Mouse (Mus musculus): ENCODE results near the gene Gas6.

Gas6 gene

DNA sequence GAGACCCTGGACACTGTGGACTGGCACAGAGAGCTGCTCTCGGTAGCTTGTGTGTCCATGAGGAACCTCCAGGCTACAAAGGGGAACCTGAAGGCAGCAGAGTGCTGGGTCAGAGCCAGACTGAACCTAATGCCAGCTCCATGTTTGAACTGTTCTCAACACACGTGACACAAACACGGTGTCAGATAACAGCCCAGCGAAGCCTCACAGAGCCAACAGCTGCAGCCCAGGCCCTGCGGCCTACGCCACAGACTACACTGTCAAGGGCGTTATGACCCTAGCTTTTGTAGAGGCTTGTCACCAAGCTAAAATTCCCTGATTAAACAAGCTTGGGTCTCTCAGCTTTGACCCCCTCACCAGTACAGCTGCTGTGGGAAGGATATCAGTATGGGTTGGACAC lies 22.0 kb downstream of the Gas6 start:
- in situ Hi-C loops (cut with MboI; ENCODE audit: low pct_unique_long_range_greater_than_20kb in 1 of 2, low sequenced_read_pairs in 2 of 2, unreplicated experiment in 1 of 2) = no loop called here

DNA sequence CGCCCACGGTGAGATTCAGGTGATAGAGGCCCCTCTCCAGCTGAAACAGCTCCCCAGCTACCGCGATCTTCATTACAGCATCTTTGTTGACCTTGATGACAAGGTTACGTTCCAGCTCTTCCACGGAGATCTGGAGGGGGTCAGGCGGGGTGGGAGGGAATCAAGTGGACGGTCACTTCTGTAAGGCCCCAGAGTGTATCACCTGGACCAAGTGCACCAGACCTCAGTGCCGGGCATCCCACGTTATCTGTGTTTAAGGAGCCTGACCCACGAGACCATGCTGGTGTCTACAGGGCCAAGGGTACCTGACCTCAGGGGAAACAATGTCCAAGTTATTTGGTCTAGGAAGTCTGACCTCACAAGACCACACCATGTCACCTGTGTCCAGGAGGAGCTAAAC lies 22.8 kb downstream of the Gas6 start:
- in situ Hi-C loops (cut with MboI; ENCODE audit: low pct_unique_long_range_greater_than_20kb in 1 of 2, low sequenced_read_pairs in 2 of 2, unreplicated experiment in 1 of 2) = no loop called here

DNA sequence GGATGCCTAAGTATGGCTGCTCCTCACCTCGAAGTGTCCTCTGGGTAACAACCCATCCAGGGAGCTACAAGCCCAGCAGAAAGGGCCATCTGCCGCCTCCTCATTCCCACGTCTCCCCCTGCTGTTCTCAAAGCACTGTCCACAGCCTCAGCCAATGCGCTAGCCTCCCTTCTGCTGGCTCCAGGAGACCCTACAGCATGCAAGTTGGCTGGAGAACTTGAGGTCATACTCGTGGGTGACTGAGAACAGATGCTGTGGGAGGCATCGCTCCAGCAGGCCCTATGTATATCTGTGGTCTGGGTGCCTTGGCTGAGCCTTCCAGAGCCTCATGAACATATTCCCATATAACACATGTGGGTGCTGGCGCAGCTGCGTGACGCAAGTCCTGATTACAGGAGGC lies 25.6 kb downstream of the Gas6 start:
- in situ Hi-C loops (cut with MboI; ENCODE audit: low pct_unique_long_range_greater_than_20kb in 1 of 2, low sequenced_read_pairs in 2 of 2, unreplicated experiment in 1 of 2) = no loop called here

DNA sequence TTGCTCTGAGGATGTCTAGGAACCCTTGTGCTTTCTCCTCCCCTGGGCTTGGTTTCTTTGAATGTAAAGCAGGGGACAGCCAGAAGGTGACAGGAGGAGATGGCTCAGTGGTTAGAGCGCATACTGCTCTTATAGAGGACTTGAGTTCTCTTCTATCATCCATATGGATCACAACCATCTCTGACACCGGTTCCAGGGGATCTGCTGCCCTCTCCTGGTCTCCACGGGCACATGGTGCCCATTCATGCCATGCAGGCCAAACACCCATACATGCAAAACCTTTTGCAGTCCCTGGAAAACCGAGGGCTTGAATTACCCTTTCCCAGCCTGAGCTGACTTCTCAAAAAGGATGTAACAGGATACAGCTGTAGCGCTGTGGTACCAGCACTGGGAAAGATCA lies 27.3 kb downstream of the Gas6 start:
- in situ Hi-C loops (cut with MboI; ENCODE audit: low pct_unique_long_range_greater_than_20kb in 1 of 2, low sequenced_read_pairs in 2 of 2, unreplicated experiment in 1 of 2) = no loop called here

DNA sequence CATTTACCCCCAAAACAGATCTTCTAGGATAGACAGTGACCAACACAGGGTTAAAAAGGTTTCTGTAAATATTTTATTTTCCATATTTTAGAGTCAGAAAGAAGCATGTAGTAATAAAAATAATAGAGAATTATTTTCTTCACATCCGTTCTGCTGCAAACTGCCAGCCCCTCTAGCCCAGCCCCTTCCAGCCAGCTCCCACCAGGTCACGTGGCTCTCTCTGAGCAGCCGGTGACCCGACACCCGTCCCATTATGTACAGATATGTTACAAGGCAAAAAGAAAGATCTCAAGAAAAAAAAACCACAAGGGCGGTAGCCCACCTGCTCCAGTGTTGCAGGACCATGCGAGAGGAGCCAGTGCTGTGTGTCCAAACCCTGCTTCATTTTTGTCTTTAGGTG lies 29.0 kb downstream of the Gas6 start:
- in situ Hi-C loops (cut with MboI; ENCODE audit: low pct_unique_long_range_greater_than_20kb in 1 of 2, low sequenced_read_pairs in 2 of 2, unreplicated experiment in 1 of 2) = no loop called here

DNA sequence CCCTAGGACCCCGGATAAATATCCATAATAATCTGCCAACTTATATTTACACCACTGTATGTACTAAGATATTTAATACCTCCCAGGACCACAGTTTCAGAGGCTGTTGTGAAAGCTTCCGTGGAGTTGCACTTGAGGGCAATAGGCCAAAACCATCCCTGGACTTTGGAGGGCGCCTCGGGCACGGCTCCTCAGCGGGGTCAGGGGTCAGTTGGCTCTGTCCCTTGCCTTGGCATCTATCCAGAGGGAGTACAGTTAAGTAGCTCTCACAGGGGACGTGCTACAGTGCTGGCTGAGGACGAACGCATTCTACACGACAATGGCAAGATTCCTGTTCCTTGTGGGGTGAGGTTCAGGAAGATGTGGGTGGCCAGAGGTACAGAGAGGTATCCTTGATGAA lies 31.9 kb downstream of the Gas6 start:
- in situ Hi-C loops (cut with MboI; ENCODE audit: low pct_unique_long_range_greater_than_20kb in 1 of 2, low sequenced_read_pairs in 2 of 2, unreplicated experiment in 1 of 2) = no loop called here

DNA sequence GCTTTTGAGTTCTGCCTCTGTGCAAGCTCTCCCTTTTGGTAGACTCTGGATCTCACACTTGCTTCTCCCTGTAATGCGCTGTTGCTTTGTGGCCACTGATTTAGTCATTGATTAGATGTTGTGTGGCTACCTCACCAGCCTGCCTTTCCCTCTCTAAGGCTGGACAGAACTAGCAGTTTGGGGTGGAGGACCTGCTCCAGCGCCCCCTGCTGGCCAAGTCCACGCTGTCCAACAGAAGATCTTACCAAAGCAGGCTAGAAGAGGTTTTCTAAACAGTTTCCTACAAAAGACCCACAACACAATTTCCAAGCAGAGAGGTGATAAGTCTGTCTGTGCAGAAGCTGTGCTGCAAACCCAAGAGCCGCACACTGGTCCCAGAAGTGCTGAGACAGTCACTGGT lies 32.4 kb downstream of the Gas6 start:
- in situ Hi-C loops (cut with MboI; ENCODE audit: low pct_unique_long_range_greater_than_20kb in 1 of 2, low sequenced_read_pairs in 2 of 2, unreplicated experiment in 1 of 2) = no loop called here

DNA sequence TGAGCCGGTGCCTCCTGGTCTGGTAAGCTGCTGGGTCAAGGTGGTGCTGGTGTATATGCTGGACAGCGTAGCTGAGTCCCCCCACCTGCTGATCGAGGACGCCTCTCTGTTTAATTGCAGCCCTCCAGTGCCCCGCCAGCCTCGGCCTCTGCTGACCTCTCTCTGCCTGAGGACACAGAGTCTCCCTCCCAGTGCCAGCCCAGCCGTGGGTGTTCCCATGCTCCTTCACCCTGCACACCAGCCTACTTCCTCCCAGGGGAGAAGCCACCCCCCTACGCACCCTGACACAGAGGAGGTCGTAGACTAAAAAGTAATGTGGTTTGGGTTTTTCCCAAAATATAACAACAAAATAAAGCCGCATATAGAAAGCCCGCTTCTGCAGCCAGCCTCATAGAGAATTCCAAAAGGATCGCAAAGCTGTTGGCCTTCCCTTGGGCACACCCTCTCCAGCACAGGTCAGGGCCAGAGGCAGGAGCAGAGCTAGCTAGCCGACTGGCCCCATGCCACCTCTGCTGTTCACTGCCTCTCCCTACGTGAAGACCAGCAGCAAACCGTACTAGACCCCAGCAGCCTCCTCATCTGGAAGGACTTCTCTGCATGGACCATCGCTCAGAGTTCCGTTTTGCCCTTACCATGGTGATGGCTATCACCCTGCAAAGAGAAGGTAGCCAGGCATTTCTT lies 33.1 kb downstream of the Gas6 start:
- in situ Hi-C loops (cut with MboI; ENCODE audit: low pct_unique_long_range_greater_than_20kb in 1 of 2, low sequenced_read_pairs in 2 of 2, unreplicated experiment in 1 of 2) = no loop called here

DNA sequence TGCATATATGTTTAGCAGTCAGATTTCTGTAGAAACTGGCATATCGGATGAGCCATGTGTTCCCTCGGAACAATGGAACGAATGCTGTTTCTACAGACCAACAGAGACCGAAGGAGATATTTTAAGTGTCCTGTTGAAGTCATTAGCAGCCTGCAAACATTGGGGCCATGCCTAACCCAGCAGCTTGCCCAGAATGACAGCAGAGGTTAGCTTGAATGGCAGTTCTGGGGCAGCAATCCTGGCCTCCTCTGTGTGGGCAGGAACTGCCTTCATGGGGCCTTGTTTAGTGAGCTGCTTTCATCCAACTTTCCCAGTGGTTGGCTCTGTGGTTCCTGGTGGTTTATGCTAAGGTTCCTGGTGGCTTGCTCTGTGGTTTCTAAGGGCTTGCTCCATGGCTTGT lies 34.9 kb downstream of the Gas6 start:
- in situ Hi-C loops (cut with MboI; ENCODE audit: low pct_unique_long_range_greater_than_20kb in 1 of 2, low sequenced_read_pairs in 2 of 2, unreplicated experiment in 1 of 2) = no loop called here

DNA sequence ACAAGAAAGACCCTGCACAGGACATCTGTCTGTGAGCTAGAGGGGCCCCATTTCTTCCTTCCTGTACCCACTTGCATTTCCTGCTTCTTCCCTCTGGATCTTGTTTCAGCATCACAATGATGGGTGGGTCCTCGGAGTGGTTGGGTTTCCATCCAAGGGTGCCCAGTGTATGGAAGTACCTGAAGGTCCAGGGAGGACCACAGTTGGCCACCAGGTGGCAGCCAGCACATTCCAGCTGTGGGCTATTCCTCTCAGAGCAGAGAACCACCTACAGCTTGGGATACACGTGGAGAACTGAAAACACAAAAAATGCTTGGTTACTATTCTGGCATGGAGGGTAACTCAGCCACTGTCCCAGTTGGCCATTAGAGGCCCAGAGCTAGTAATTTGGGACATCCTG lies 39.0 kb downstream of the Gas6 start:
- in situ Hi-C loops (cut with MboI; ENCODE audit: low pct_unique_long_range_greater_than_20kb in 1 of 2, low sequenced_read_pairs in 2 of 2, unreplicated experiment in 1 of 2) = no loop called here

DNA sequence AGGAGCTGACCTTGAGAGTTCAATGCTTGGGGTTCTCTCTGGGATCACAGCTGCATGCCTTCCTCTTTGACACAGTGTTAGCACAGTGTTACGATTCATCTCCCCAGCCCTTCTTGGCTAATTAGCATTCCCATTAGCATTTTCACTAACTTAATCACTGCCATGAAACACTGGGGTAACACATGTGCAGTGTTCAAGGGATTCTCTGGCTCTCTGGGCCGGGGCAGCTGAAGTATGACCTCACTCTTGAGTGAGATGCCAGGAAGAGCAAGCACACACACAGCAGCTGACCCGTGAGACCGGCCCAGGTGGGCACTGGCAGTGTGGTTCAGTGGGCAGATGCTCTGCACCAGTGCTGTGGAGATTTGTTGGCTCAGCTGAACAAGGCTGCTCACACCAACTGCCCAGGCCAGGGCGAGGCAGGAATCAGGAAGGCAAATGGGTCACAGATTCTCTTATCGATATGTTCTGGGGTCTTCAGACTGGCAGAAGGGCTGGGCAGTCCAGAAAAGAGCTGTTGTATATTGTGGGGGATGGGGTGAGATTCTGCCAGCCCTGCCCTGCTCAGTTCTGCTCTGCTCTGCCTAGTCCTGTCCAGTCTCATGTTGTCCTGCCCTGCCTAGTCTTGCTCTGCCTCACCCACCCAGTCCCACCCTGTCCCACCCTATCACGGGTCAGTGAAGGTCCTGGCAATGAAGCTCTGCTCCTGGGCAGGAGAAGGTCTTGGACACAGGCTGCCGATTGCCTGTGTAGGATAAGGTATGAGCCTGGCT lies 39.8 kb downstream of the Gas6 start:
- in situ Hi-C loops (cut with MboI; ENCODE audit: low pct_unique_long_range_greater_than_20kb in 1 of 2, low sequenced_read_pairs in 2 of 2, unreplicated experiment in 1 of 2) = no loop called here

DNA sequence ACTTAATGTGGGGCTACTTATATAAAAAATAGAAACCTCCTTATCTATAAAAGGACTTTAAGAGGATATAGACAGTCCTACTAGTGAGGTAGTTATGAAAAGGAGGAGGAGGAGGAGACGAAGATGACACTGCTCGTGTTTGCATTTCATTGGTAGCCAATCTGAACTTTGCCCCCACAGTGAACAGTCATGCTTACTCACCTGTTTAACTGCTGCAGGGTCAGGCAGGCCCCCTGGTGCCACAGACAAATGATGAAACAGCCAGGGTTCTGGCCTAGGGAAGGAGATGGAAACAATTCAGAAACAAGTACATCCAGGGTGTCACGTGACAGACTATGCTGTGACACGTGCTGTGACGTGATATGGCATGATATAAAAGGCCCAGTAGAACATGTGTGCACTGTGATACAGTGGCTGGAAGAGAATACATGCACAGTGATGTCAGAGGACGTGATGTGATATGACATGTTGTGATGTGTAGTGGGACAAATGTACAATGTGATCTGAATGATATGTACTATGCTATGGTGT lies 42.5 kb downstream of the Gas6 start:
- in situ Hi-C loops (cut with MboI; ENCODE audit: low pct_unique_long_range_greater_than_20kb in 1 of 2, low sequenced_read_pairs in 2 of 2, unreplicated experiment in 1 of 2) = no loop called here

DNA sequence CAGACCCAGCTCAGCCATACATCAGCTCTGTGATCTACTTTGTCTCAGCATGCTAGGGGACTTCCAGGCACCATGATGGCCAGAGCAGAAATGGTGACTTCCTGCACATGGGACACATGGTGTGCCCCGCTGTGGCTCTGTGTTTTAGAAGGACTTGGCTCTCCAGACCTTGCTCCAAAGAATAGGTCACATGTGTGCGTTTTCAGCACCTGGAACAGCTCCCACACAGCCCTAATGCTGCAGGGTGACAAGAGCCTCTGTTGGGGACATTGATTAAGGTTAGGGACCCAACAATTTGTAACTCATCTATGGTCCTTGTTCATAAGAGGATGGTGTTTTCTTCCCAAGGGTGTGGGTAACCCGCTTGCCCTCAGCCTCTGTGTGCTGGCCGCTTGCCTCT lies 46.1 kb downstream of the Gas6 start:
- in situ Hi-C loops (cut with MboI; ENCODE audit: low pct_unique_long_range_greater_than_20kb in 1 of 2, low sequenced_read_pairs in 2 of 2, unreplicated experiment in 1 of 2) = no loop called here

DNA sequence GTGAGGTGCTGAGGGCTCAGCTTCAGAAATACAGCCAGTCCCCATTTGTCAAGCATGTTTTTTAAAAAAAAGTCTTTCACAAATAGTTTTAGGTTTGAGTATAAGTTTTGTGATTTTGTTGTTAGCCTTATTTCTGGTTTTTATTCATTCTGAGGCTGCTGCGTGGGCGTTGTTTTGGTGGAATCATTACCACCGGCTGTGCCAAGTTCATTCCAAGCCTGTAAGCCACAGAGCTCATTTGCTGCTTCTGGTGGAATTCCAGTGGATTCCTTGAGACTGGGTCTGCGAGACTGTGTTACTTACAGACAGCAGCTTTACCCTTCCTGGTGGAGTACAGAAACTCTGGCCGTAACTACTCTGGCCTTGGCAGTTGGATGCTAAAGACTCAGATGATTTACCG lies 47.8 kb downstream of the Gas6 start:
- in situ Hi-C loops (cut with MboI; ENCODE audit: low pct_unique_long_range_greater_than_20kb in 1 of 2, low sequenced_read_pairs in 2 of 2, unreplicated experiment in 1 of 2) = no loop called here

DNA sequence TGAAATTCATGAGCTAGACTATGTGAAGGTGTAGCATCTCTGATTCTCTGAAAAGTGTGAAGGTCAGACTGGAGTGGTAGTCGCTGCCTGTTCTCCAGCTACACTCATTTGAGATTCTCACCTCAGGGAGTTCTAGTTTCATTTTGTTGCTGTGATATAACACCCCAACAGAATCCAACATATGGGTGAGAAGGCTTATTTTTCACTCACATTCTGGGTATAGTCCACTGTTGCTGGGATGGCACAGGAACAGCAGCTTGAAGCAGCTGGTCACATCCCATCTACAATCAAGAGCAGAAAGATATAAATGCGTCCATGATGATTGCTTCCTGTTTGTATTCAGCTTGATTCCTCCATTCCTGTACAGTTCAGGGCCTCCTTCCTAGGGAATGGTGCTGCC lies 52.1 kb downstream of the Gas6 start:
- in situ Hi-C loops (cut with MboI; ENCODE audit: low pct_unique_long_range_greater_than_20kb in 1 of 2, low sequenced_read_pairs in 2 of 2, unreplicated experiment in 1 of 2) = no loop called here

DNA sequence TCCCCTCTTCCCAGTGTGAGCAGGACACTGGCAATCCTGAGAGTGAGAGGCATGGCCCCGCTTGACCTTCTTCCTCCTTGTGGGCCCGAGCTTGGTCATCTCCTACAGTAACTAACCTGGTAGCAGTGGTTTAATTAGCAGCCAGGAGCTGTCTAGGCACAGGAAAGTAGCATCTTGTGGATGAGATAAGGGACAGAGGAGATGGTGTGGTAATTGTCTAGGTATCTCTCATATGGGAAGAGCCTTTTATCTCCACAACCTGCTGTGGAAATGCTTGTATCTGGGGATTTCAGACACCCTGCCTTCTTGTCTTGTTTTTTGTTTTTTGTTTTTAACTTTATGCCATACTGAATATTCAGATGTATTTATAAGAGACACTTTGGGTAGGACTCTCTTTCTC lies 56.8 kb downstream of the Gas6 start:
- in situ Hi-C loops (cut with MboI; ENCODE audit: low pct_unique_long_range_greater_than_20kb in 1 of 2, low sequenced_read_pairs in 2 of 2, unreplicated experiment in 1 of 2) = no loop called here

DNA sequence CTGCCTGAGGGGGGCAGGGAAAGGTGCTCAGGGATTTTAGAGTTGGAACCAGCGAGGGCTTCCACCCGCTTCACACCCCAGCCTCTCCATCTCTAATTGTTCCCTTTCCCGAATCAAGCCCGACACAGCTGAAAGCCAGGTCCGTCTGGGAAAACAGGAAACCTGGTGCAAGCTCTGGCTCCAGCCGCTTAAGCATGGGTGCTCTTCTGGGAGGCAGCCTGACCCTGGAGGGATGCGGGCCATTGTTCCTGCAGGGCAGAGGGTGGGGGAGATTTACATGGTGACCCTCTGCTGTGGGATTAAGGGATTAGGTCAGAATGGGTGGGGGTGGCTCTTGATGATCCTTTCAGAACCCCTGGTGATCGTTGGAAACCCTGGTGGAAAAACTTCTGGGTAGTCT lies 58.2 kb downstream of the Gas6 start:
- in situ Hi-C loops (cut with MboI; ENCODE audit: low pct_unique_long_range_greater_than_20kb in 1 of 2, low sequenced_read_pairs in 2 of 2, unreplicated experiment in 1 of 2) = no loop called here

DNA sequence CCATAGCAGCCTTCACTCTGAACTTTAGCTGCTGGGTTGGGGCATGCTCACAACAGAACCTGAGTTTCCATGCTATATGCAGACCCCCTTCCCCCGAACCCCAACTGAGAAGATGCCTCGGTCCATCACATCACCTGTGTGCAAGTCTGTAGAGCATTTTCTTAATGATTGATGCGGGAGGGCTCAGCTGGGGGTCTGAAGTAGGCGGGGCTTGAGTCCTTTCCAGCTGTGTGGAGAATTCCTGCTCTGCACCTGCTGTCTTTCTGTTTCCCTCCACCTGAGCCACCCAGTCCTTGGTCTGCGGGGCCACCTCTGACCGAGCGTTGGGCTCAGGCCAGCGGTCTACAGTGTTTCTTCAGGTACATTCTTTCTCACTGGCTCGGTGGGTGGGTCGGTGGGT lies 59.4 kb downstream of the Gas6 start, which contains the start of gene Tmem255b:
TSS of gene Tmem255b (plus strand) at position 301 of the 400 bp plus-strand sequence.
- in situ Hi-C loops (cut with MboI; ENCODE audit: low pct_unique_long_range_greater_than_20kb in 1 of 2, low sequenced_read_pairs in 2 of 2, unreplicated experiment in 1 of 2) = no loop called here

DNA sequence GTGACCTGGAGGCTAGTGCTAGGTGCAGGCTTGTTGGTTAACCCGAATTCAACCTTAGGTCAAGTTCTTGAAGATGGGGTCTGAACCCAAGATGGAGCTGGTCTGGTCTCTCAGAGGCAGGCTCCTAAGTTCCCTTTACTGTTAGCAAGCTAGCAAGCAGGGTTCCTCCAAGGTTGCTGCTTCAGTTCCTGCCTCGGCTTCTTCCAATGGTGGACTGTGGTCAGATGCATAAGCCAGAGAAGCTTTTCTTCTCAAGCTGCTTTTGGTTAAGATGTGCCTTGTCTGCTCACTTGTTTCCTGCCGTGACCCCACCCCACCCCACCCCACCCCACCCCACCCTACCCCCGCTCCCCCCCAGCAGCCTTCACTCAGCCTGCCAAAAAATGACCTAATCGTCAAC lies 61.2 kb downstream of the Gas6 start:
- in situ Hi-C loops (cut with MboI; ENCODE audit: low pct_unique_long_range_greater_than_20kb in 1 of 2, low sequenced_read_pairs in 2 of 2, unreplicated experiment in 1 of 2) = no loop called here

DNA sequence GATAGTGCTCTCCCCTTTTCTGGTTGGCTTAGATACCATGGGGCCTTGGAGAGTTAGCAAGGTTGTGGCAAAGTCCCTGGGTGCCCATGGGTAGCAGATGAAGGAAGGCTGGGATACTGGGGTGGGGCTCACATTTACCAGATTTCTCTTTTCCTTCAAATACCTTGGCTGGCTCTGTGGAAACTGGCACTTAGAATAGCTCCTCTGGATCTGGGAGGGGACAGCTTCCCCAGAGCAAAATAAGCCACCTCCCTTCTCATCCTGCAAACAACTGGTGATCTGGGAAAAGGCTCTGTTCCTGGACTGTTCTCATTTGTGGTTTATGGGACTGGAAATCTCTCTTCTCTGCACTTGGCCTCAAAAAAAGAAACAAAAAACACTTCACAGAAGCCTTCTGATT lies 63.4 kb downstream of the Gas6 start:
- in situ Hi-C loops (cut with MboI; ENCODE audit: low pct_unique_long_range_greater_than_20kb in 1 of 2, low sequenced_read_pairs in 2 of 2, unreplicated experiment in 1 of 2) = no loop called here
